Mouse (Mus musculus) cortical plate, adult 2 months (tissue): ENCODE results near the gene Elf2.

ENCODE experiments used
- CTCF ChIP-seq: fragments of 200-500 bp; IDR thresholded peaks from 2 replicates; pipeline ENCODE4 v1.5.1; 2011; ENCODE audit warnings: mild to moderate bottlenecking, control low read depth, low read length; ENCODE audit not compliant: insufficient read depth; ENCODE audit errors: extremely low read depth
- POLR2A ChIP-seq: fragments of 200-500 bp; IDR thresholded peaks from 2 replicates; pipeline ENCODE4 v1.6.1; 2011; ENCODE audit warnings: mild to moderate bottlenecking, low read length, control low read depth; ENCODE audit not compliant: insufficient read depth; ENCODE audit errors: extremely low read depth

DNA sequence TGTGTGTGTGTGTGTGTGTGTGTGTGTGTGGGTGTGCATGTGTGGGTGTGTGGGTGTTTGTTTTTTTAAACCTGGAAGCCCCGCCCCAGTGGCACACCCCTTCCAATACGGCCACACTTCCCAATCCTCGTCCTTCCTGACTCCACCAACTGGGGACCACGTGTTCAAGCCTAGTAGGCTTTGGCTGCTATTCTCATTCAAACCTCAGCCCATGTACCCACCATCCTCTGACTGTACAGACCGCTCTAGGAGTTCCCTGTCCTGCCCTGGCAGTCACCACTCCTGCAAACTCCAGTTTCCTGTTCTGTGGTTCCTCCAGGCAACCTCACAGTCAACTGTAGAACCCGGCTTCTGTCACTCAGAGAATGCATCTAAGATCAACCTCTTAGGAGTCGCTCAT, 101.9 kb downstream of the Elf2 start:
- no peak for TF ChIP-seq CTCF
- no peak for TF ChIP-seq POLR2A
